Mouse (Mus musculus) ES-E14 (cell line): ENCODE results near the gene Nuak1.

Experiments
- CHD2 ChIP-seq: IDR thresholded peaks from 2 replicates; pipeline ENCODE4 v1.6.1; 2014; ENCODE audit warnings: mild to moderate bottlenecking, low read depth, low read length, inconsistent platforms
- MAFK ChIP-seq: IDR thresholded peaks from 2 replicates; pipeline ENCODE4 v1.6.1; 2014; ENCODE audit warnings: mild to moderate bottlenecking, low read depth, low read length, inconsistent platforms; ENCODE audit not compliant: insufficient read depth
- ZC3H11A ChIP-seq: IDR thresholded peaks from 2 replicates; pipeline ENCODE4 v1.6.1; 2012; ENCODE audit warnings: low read depth, mild to moderate bottlenecking, inconsistent platforms, low read length, borderline replicate concordance

DNA sequence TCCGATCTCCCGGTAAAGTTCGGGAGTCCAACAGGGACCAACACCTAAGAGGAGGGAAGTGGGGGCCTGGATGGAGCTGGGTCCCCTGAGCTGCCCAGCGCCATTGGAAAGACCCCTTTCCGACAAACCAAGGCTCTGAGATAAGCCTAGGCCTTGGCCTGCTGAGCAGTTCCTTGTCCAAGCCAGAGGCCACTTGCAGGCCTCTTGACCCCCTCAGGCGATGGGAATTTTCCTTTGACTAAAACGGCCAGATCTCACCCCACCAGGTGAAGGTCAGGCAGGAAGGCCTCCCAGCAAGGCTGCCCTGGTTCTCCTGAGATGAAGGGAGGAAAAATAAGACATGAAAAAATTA, 1.0 kb upstream of the Nuak1 start:
- no peak for TF ChIP-seq ZC3H11A
- no peak for TF ChIP-seq MAFK
- TF ChIP-seq CHD2 = no peak
